Mouse (Mus musculus): Measurements from ENCODE around the gene Cdk5r1.

Cdk5r1 gene

DNA sequence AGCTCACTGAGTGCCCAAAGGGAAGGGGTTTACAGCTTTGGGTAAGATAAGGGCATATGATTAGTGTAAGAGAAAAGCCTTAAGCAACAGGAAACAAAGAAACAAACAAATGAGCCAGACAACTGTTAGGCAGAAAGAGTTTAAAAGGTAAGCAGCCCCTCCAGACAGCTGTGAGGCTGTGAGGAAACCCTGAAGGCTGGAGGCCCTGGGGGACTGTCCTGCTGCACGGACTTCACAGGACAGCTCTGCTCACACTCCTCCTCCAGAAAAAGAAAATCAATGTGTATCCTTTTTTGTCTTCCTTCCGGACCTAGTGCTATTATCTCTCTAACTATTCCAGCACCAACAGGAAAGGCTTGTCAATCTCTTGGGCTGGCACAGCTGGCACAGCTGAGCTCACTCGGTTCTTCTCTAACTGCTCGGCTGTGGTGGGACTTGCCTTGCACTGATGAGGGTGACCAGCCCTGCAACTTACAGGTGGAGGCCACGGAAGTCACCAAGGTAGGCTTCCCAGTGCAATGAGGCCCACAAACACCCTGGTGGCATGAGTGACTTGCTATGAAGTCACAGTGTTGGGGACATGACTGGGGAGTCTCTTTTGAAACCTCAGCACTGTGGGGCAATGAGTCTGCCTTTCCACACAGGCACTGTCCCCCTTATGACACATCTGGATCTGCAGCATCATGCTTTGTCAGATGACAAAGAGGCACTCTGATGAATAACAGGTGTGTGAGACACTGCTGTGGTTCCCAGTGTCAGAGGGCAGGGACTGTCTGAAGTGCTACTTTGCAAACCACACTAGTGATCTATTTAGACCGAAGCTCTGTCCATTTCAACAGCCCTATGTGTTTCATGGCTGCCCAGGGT lies 27.9 kb downstream of the Cdk5r1 start:
- no peak for DNase-seq

GRCm38 (mm10) chr11:80505581-80505980 lies 28.8 kb downstream of the Cdk5r1 start:
- no peak for DNase-seq

GRCm38 (mm10) chr11:80506483-80506882 lies 29.7 kb downstream of the Cdk5r1 start:
- DNase-seq, result no peak

- DNase-seq, result no peak
Observed at GRCm38 (mm10) chr11:80507791-80508190, 31.0 kb downstream of the Cdk5r1 start.

DNA sequence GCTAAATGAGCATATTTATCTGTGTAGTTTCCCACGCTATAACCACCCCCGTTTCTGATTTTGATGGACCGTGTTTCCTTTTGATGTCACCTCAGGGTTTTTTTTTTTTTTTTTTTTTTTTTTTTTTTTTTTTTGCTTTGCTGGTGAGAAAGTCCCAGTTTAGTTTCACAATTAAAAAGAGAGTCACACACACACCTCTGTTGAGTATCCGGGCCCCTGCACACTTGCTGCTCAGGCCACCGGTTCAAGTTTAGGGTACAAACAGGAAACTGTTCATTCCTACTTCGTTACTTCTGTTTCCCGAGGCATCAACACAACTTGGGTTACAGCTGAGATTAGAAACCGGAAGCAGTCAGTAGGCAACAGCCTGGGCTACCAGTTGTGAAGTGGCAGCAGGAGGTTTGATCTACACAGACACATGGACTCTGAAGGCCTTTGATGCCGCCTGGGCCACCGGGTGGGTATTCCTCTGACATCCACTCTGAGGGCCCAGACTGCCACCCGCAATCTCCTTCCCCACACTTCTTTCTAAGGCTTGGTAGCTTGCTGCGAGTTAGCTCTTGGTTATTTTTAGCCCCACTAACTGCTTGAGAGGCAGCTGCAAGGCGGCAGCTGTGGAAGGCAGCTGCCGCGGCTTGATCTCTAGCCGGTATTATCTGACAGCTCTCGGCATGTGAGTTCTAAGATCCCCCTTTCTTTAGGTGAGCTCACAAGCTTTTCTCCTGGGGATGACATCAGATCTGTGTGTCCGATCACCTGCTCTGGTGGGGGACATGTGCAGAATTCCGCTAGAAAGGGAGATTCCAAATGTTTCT lies 31.7 kb downstream of the Cdk5r1 start:
- DNase-seq, result no peak

GRCm38 (mm10) chr11:80509176-80509506 lies 32.3 kb downstream of the Cdk5r1 start:
- DNase-seq, result no peak

DNA sequence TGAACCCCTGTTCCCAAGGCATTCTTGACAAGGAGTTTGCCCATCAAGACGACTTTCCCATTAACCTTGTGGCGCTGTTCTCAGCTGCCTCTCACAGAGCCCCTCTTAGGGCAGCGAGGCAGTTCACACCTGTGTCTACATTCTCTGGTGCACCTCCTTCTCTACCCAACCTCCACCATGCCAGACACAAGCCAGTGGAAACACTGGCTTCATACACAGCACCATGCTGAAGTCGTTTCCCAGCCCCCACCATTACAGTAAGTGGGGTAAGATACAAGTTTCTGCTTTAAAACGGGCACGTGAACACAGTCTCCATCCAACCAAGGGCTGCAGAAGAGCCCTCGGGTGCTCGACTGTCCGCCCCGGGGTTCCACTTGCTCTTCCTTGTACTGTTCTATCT lies 33.3 kb downstream of the Cdk5r1 start:
- no peak for DNase-seq

- DNase-seq, result no peak
Observed at GRCm38 (mm10) chr11:80512313-80513056, 35.7 kb downstream of the Cdk5r1 start.

GRCm38 (mm10) chr11:80513796-80514195 lies 37.0 kb downstream of the Cdk5r1 start:
- no peak for DNase-seq

- no peak for DNase-seq
Observed at GRCm38 (mm10) chr11:80515346-80515745, 38.5 kb downstream of the Cdk5r1 start.

DNA sequence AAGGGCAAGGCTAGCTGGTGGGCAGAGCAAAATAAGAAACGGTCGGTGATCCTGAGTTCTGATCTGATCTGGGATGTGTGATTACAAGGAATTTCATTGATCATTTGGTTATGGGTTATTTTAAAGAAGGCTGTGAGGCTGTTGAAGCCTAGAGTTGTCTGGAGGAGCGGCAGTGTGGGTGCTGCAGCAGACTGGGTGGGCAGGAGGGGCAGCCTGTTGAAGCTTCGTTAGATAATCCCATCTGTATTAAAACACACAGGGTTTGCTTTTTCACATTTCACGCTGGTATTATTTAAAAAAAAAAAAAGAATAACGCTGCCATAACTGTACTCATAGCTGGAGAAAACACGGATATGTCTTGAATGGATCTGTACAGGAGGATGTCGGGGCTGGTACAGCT lies 39.1 kb downstream of the Cdk5r1 start:
- no peak for DNase-seq

DNA sequence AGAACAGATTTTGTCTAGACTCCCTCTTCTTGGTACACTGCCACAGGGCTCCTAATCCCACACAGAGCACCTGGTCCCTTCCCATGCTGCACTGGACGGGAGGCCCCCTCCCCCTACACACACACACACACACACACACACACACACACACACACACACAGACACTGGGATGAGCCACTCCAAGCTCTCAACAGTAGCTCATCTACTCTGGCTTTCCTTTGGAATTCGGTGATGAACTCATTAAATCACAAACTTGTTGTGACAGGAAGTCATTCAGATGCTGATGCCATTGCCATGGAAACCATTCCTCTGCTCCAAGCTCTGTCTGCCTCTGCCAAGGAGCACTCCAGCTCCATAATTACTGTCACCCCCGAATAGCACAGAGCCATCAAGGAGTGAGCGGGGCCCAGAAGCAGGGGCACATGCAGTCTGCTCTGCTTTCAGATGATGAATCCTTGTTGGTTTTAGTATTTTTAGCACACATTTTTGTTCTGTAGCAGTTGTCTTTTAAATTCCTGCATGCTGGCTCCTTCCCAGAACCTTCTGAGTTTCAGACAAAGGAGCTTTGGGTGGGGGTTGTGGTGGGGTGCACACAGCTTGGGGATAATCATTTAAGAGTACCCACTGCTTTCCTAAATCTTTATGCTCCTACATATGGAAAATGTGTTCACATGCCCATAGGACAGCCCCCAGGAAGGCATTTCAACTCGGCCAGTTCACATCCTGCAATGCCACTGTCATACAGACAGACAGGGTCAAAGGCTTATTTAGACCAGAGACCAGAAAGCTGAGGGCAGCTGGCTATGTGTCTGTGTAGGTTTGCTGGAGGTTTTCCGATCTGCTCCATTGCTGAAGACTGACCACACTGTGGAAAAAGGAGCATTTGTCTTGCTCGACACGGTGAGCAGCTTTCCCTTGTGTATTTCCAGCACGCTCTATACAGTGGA lies 41.9 kb downstream of the Cdk5r1 start:
- DNase-seq, result no peak

DNA sequence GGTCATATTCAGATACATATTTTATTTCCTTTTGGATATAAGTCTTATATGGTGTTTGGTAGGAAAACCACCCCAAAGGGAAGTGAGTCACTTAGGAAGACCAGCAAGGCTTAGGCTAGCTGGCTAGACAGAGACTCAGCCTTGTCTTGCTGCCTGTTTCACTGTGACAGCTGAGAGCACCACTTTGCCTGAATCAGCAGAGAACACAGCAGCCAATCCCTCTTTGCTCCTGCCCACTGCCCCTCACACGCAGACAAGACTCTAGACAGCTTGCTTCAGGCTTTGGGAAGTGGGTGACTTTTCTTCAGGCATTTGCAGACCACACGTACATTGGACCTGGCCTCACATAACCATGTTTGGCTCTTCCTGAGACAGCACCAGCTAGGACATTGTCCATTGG lies 44.3 kb downstream of the Cdk5r1 start:
- no peak for DNase-seq

GRCm38 (mm10) chr11:80522852-80523251 lies 46.0 kb downstream of the Cdk5r1 start:
- DNase-seq, result no peak

DNA sequence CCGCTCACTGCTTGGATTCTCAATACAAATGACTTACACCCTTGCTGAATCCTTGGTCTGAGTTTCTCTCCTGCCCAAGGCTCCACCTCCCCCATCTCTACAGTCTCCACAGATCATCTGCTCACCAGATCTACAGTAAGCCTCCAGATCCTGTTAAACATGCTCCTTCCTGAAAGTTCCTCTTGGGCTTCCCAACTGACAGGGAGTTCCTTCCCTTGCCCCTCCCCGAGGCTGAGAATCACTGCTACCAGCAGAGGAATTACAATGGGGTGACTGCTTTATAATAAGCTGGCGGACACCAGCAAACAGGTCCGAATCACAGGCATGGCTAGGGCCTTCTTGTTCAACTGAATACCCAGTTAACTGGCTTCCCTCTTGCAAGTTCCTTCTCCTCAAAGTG lies 46.6 kb downstream of the Cdk5r1 start:
- no peak for DNase-seq

DNA sequence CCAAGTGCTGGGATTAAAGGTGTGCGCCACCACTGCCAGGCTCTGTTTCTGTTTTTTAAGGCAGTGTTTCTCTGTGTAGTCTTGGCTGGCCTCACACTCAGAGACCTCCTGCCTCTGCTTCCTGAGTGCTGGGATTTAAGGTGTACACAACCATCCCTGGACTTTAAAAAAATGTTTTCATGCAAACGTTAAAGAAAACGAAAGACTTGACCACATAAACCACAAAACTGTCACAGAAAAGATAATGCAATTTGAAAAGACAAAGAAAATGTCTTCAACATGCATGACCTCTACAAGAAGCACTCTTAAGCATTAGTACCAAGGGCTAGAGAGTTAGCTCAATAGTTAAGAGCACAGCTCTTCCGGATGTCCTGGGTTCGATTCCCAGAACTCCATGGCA lies 47.4 kb downstream of the Cdk5r1 start:
- DNase-seq, result no peak

DNA sequence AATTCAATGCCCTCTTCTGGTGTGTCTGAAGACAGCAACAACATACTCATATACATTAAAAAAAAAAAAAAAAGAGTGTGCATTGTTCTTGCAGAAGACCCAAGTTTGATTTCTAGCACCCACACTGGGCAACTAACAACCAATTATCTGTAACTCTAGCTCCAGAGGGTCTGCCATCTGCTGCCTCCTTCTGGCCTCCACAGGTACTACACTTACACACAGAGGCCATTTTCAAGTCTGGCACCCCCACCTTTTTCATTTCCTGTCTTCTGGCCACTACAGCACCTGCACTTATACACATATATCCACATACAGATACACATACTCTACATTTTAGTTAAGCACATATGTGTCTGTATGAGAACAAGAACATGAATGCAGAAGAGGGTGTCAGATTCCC lies 50.9 kb downstream of the Cdk5r1 start:
- DNase-seq, result no peak

- no peak for DNase-seq
Observed at GRCm38 (mm10) chr11:80529149-80529548, 52.3 kb downstream of the Cdk5r1 start.
